ENCODE assay signal across 7 mouse cellular contexts in the genomic region with DNA sequence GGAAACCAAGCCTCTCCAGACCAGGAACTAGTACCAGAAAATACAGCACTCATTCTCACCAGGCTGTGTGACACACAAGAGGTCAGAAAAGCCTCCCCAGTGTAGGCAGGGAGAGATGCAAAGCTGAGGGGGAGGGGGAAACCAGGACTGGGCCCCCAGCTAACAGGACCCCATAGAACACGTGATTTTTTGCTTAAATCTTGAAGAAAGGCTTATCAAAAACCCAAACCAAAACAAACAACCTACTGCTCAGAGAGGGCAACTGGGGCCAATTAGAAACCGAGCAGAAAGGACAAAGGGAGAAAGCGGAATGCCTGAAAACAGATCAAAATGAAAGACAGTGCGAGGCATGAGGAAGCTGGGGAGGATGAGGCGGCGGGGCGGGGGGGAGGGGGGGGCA. TPM values are rescaled to one million over a fixed set of nuclear protein-coding genes. Genes with fewer than 3 reads are reported as not detected.
DNase-seq lines count a peak whose midpoint lies in the region; ATAC-seq and TF ChIP-seq lines count a peak whose summit lies in the region.

No protein-coding gene starts in this region.

- peaks cover 54% of the 10 kb centered on the region for H3K4me1 ChIP-seq in megakaryocyte, embryonic 14.5 days
- peaks cover 3% of the 10 kb centered on the region; the same call in 1 of the 2 replicates for H3K4me1 ChIP-seq in embryonic fibroblast, embryonic 13.5 days (ENCODE audit: control insufficient read depth, insufficient read depth, low read length)
- peaks cover 39% of the 10 kb centered on the region for H3K4me1 ChIP-seq in limb, embryonic 12.5 days (replicated peaks)
- peaks cover 6% of the 10 kb centered on the region; the same call in 1 of the 2 replicates for H3K4me1 ChIP-seq in stomach, embryonic 16.5 days (ENCODE audit: control insufficient read depth, insufficient read depth, low read length)

- H3K9me3 ChIP-seq in megakaryocyte, embryonic 14.5 days: no peaks in the 10 kb centered on the region
- no peaks in the 10 kb centered on the region for H3K9me3 ChIP-seq in limb, embryonic 12.5 days
- H3K9me3 ChIP-seq in stomach, embryonic 16.5 days (replicated peaks; ENCODE audit: control insufficient read depth, low read length): no peaks in the 10 kb centered on the region

- peaks cover 76% of the 10 kb centered on the region for H3K36me3 ChIP-seq in megakaryocyte, embryonic 14.5 days (replicated peaks; ENCODE audit: low read length)
- peaks cover 69% of the 10 kb centered on the region for H3K36me3 ChIP-seq in limb, embryonic 12.5 days
- peaks cover 33% of the 10 kb centered on the region for H3K36me3 ChIP-seq in stomach, embryonic 16.5 days (ENCODE audit: control insufficient read depth, insufficient read depth, low read length)

- DNase-seq in cerebellum, adult 8-10 months: no peak
- no peak for DNase-seq in kidney, postnatal 36 days

- 0% methylated on average over 7 of the region's 7 CpGs for WGBS in limb, embryonic 12.5 days
- under 1% methylated on average over 7 of the region's 7 CpGs for WGBS in stomach, embryonic 16.5 days

- peak overlapping the region; percentile 89 for H3K9ac ChIP-seq in limb, embryonic 12.5 days (replicated peaks)
- H3K9ac ChIP-seq in stomach, embryonic 16.5 days (ENCODE audit: low read length): peak overlapping the region; percentile 80

- no peak for TF ChIP-seq POLR2A in embryonic fibroblast, embryonic 13.5 days (IDR thresholded peaks at IDR 0.05; ENCODE audit: low read depth, low read length)

- no peaks in the 10 kb centered on the region for H3K27me3 ChIP-seq in megakaryocyte, embryonic 14.5 days (replicated peaks)
- H3K27me3 ChIP-seq in limb, embryonic 12.5 days: no peaks in the 10 kb centered on the region
- H3K27me3 ChIP-seq in stomach, embryonic 16.5 days (ENCODE audit: control insufficient read depth, insufficient read depth, low read length): no peaks in the 10 kb centered on the region

- no peak for ATAC-seq in megakaryocyte, adult 5-6 weeks (ENCODE audit: poor library complexity, severe bottlenecking)
- ATAC-seq in limb, embryonic 12.5 days (ENCODE audit: insufficient number of reproducible peaks, insufficient read depth, low FRiP score, low TSS enrichment, low read depth): no peak
- ATAC-seq in stomach, embryonic 16.5 days (ENCODE audit: insufficient read depth, low FRiP score): no peak

- no peak for TF ChIP-seq CTCF in embryonic fibroblast, embryonic 13.5 days (IDR thresholded peaks at IDR 0.05; ENCODE audit: borderline replicate concordance, insufficient read depth, low read length)

- peak overlapping the region; percentile 94 for H3K4me3 ChIP-seq in megakaryocyte, embryonic 14.5 days (replicated peaks)
- peak overlapping the region; percentile 77 for H3K4me3 ChIP-seq in embryonic fibroblast, embryonic 13.5 days (ENCODE audit: insufficient read depth, low read length)
- peak overlapping the region; percentile 64 for H3K4me3 ChIP-seq in limb, embryonic 12.5 days (replicated peaks)
- H3K4me3 ChIP-seq in stomach, embryonic 16.5 days (replicated peaks; ENCODE audit: low read length): peak overlapping the region; percentile 64

- peak overlapping the region; percentile 76 for H3K4me2 ChIP-seq in limb, embryonic 12.5 days
- peak overlapping the region; percentile 75 for H3K4me2 ChIP-seq in stomach, embryonic 16.5 days (ENCODE audit: low read depth, low read length)

- H3K27ac ChIP-seq in embryonic fibroblast, embryonic 13.5 days (ENCODE audit: insufficient read depth, low read length): peak overlapping the region; percentile 14; the same call in 1 of the 2 replicates
- H3K27ac ChIP-seq in limb, embryonic 12.5 days: peak overlapping the region; percentile 86
- peak overlapping the region; percentile 68 for H3K27ac ChIP-seq in stomach, embryonic 16.5 days (ENCODE audit: low read length)

RNA-seq across cellular contexts. Expression of gene Cdh24, which starts 11.6 kb away (rescaled TPM):
- 2.7 and 5.5 TPM in 2 replicates for polyA plus RNA-seq in megakaryocyte, embryonic 14.5 days (2012; ENCODE audit: insufficient read depth, low replicate concordance)
- 0.27 and 0.78 TPM in 2 replicates for total RNA-seq in megakaryocyte, adult 5-6 weeks (2015)
- 0.51 and 0.57 TPM in 2 replicates for total RNA-seq in megakaryocyte, adult 5-6 weeks (2017)
- 3.4 and 5.3 TPM in 2 replicates for polyA plus RNA-seq in embryonic fibroblast, embryonic 13.5 days (2011; ENCODE audit: insufficient read length, low read depth, missing spikeins)
- 11.8 and 12.9 TPM in 2 replicates for polyA plus RNA-seq in limb, embryonic 12.5 days (2016; fragmentation: Nextera tagmentation; extraction: Ambion mirVana)
- 1.6 and 2.2 TPM in 2 replicates for polyA plus RNA-seq in stomach, embryonic 16.5 days (2015; fragmentation: Nextera tagmentation; extraction: Ambion mirVana)

RNA-seq across cellular contexts. Expression of gene Gm17606, which starts 12.0 kb away (rescaled TPM):
- polyA plus RNA-seq in megakaryocyte, embryonic 14.5 days (2012; ENCODE audit: insufficient read depth, low replicate concordance): not detected in 2 replicates
- total RNA-seq in megakaryocyte, adult 5-6 weeks (2015): not detected in 2 replicates
- total RNA-seq in megakaryocyte, adult 5-6 weeks (2017): not detected in 2 replicates
- polyA plus RNA-seq in embryonic fibroblast, embryonic 13.5 days (2011; ENCODE audit: insufficient read length, low read depth, missing spikeins): not detected in 2 replicates
- not detected in 2 replicates for polyA plus RNA-seq in limb, embryonic 12.5 days (2016; fragmentation: Nextera tagmentation; extraction: Ambion mirVana)
- polyA plus RNA-seq in stomach, embryonic 16.5 days (2015; fragmentation: Nextera tagmentation; extraction: Ambion mirVana): not detected in 2 replicates

RNA-seq across cellular contexts. Expression of gene Psmb11, which starts 31.6 kb away (rescaled TPM):
- polyA plus RNA-seq in megakaryocyte, embryonic 14.5 days (2012; ENCODE audit: insufficient read depth, low replicate concordance): not detected in 2 replicates
- not detected in 2 replicates for total RNA-seq in megakaryocyte, adult 5-6 weeks (2015)
- not detected in 2 replicates for total RNA-seq in megakaryocyte, adult 5-6 weeks (2017)
- polyA plus RNA-seq in embryonic fibroblast, embryonic 13.5 days (2011; ENCODE audit: insufficient read length, low read depth, missing spikeins): not detected in 2 replicates
- polyA plus RNA-seq in limb, embryonic 12.5 days (2016; fragmentation: Nextera tagmentation; extraction: Ambion mirVana): 0.06 and 0.29 TPM in 2 replicates
- not detected in 2 replicates for polyA plus RNA-seq in stomach, embryonic 16.5 days (2015; fragmentation: Nextera tagmentation; extraction: Ambion mirVana)

RNA-seq across cellular contexts. Expression of gene 1700123O20Rik, which starts 33.2 kb away (rescaled TPM):
- polyA plus RNA-seq in megakaryocyte, embryonic 14.5 days (2012; ENCODE audit: insufficient read depth, low replicate concordance): 28.9 and 131 TPM in 2 replicates
- 57.9 and 59.1 TPM in 2 replicates for total RNA-seq in megakaryocyte, adult 5-6 weeks (2015)
- 34.3 and 34.8 TPM in 2 replicates for total RNA-seq in megakaryocyte, adult 5-6 weeks (2017)
- polyA plus RNA-seq in embryonic fibroblast, embryonic 13.5 days (2011; ENCODE audit: insufficient read length, low read depth, missing spikeins): 51.6 and 58.9 TPM in 2 replicates
- polyA plus RNA-seq in limb, embryonic 12.5 days (2016; fragmentation: Nextera tagmentation; extraction: Ambion mirVana): 105 TPM in 2 replicates
- polyA plus RNA-seq in stomach, embryonic 16.5 days (2015; fragmentation: Nextera tagmentation; extraction: Ambion mirVana): 68.3 and 76.6 TPM in 2 replicates

RNA-seq across cellular contexts. Expression of gene Acin1, which starts 33.9 kb away (rescaled TPM):
- polyA plus RNA-seq in megakaryocyte, embryonic 14.5 days (2012; ENCODE audit: insufficient read depth, low replicate concordance): 85.2 and 218 TPM in 2 replicates
- total RNA-seq in megakaryocyte, adult 5-6 weeks (2015): 99.7 and 131 TPM in 2 replicates
- total RNA-seq in megakaryocyte, adult 5-6 weeks (2017): 173 and 223 TPM in 2 replicates
- polyA plus RNA-seq in embryonic fibroblast, embryonic 13.5 days (2011; ENCODE audit: insufficient read length, low read depth, missing spikeins): 184 and 243 TPM in 2 replicates
- 148 and 175 TPM in 2 replicates for polyA plus RNA-seq in limb, embryonic 12.5 days (2016; fragmentation: Nextera tagmentation; extraction: Ambion mirVana)
- 89.1 and 101 TPM in 2 replicates for polyA plus RNA-seq in stomach, embryonic 16.5 days (2015; fragmentation: Nextera tagmentation; extraction: Ambion mirVana)

Comparison
In these comparisons a context has a peak if more than half of its experiments do, and no peak if none do; other contexts are left out.
1. H3K27ac ChIP-seq: peak in every context shown above with its lines; median percentile 86 in limb, embryonic 12.5 days; 68 in stomach, embryonic 16.5 days; 14 in embryonic fibroblast, embryonic 13.5 days.